Mouse (Mus musculus) erythroblast, embryonic 14.5 days (primary cell): ENCODE results near the gene Camk2d.

ENCODE experiments used
- GATA1 ChIP-seq: IDR thresholded peaks from 2 replicates; pipeline ENCODE4 v1.6.1; 2012; ENCODE audit warnings: low read length, inconsistent platforms, mixed read lengths
- TAL1 ChIP-seq: IDR thresholded peaks from 3 replicates; pipeline ENCODE4 v1.6.1; 2012; ENCODE audit warnings: low read length, inconsistent platforms, mixed read lengths

DNA sequence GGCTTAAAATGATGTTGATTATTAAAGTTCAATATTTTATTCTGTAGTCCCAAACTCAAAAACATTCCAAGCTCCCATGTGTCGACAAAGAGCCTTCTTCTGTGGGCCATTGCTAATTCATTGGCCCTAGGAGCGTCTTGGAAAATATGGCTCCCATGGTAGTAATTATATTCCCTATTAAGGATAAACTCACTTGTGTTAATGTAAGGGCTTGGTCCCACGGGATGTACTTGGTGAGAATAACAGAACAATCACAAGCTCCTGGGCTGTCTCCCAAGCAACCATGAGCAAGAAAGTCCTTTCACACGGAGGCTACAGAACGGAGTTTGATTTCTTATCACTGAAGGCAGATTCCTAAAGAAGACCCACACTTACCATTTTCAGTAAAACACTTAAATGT lies 208.9 kb downstream of the Camk2d start:
- TF ChIP-seq GATA1 (no peak), TAL1 (no peak)
